ENCODE assay signal across 27 mouse cellular contexts in genomic region chr9:116541976-116542375, GRCm38 (mm10).
DNase-seq lines count a peak whose midpoint lies in the region; ATAC-seq and TF ChIP-seq lines count a peak whose summit lies in the region.
"Had no signal": no experiment of that assay in that cellular context is flagged by ENCODE, and none has a peak within 500 bp of the region (broad histone marks: within the 10 kb centered on the region; RNA-seq: fewer than 3 reads in every experiment).

No protein-coding gene starts in this region.

- WGBS in lung, postnatal 0 days: 60% methylated on average over 7 of the region's 7 CpGs
- WGBS in limb, embryonic 10.5 days: 90% methylated on average over 7 of the region's 7 CpGs

- DNase-seq in frontal cortex, postnatal 36 days (ENCODE audit: low spot score in 2 of 2): peak; percentile 4 to 17
- no peak for DNase-seq in frontal cortex, postnatal 25 days (ENCODE audit: low spot score in 2 of 2)
- DNase-seq in lung, postnatal 0 days (ENCODE audit: low spot score): peak; percentile 18
- no peak for DNase-seq in lung, postnatal 4 days
- DNase-seq in 416B (ENCODE audit: low read depth): peak; percentile 2
- DNase-seq in limb, embryonic 10.5 days (ENCODE audit: low spot score): peak; percentile 3
- DNase-seq in Muller cell, postnatal 12 days (ENCODE audit: inconsistent ontology term): no peak
- DNase-seq: adrenal gland, postnatal 36 days; cerebellum, adult 2 months; cerebellum, postnatal 14 days; gastrocnemius, postnatal 10 days; kidney, adult 2 months; kidney, postnatal 36 days; liver, postnatal 0 days; lung, postnatal 10 days; thymus, adult 18-20 months; thymus, postnatal 4 days had no signal

- no peaks in the 10 kb centered on the region for H3K9me3 ChIP-seq in lung, postnatal 0 days (ENCODE audit: low read length)
- H3K9me3 ChIP-seq in limb, embryonic 10.5 days (replicated peaks): no peaks in the 10 kb centered on the region
- H3K9me3 ChIP-seq: intestine, embryonic 15.5 days; limb, embryonic 12.5 days; midbrain, embryonic 10.5 days; midbrain, embryonic 15.5 days had no signal

- H3K4me2 ChIP-seq in lung, postnatal 0 days (replicated peaks; ENCODE audit: low read depth, low read length): no peak overlapping the region
- H3K4me2 ChIP-seq: intestine, embryonic 15.5 days; limb, embryonic 12.5 days; liver, embryonic 11.5 days; midbrain, embryonic 15.5 days; neural tube, embryonic 15.5 days had no signal

- H3K4me1 ChIP-seq in lung, postnatal 0 days (ENCODE audit: insufficient read depth, low read depth, low read length): no peaks in the 10 kb centered on the region
- peaks cover 14% of the 10 kb centered on the region for H3K4me1 ChIP-seq in limb, embryonic 10.5 days
- H3K4me1 ChIP-seq: intestine, embryonic 15.5 days; midbrain, embryonic 10.5 days; midbrain, embryonic 15.5 days; neural tube, embryonic 15.5 days had no signal

- H3K9ac ChIP-seq in lung, postnatal 0 days (replicated peaks; ENCODE audit: low read depth): no peak overlapping the region
- H3K9ac ChIP-seq: intestine, embryonic 15.5 days; limb, embryonic 12.5 days; liver, postnatal 0 days; midbrain, embryonic 15.5 days; neural tube, embryonic 15.5 days had no signal

- H3K27ac ChIP-seq in lung, postnatal 0 days (ENCODE audit: low read length): no peak overlapping the region
- H3K27ac ChIP-seq in limb, embryonic 10.5 days: no peak overlapping the region
- H3K27ac ChIP-seq: hindbrain, postnatal 0 days; intestine, embryonic 15.5 days; layer of hippocampus, adult 2 months; limb, embryonic 12.5 days; midbrain, embryonic 10.5 days; midbrain, embryonic 15.5 days; neural tube, embryonic 15.5 days had no signal

- no peaks in the 10 kb centered on the region for H3K36me3 ChIP-seq in lung, postnatal 0 days (ENCODE audit: insufficient read depth, low read length)
- H3K36me3 ChIP-seq in limb, embryonic 10.5 days: no peaks in the 10 kb centered on the region
- H3K36me3 ChIP-seq: intestine, embryonic 15.5 days; limb, embryonic 12.5 days; midbrain, embryonic 10.5 days; midbrain, embryonic 15.5 days; neural tube, embryonic 15.5 days had no signal

- no peaks in the 10 kb centered on the region for H3K27me3 ChIP-seq in lung, postnatal 0 days (replicated peaks; ENCODE audit: insufficient read depth, low read length)
- H3K27me3 ChIP-seq in limb, embryonic 10.5 days (ENCODE audit: low read depth, poor library complexity, severe bottlenecking): no peaks in the 10 kb centered on the region
- H3K27me3 ChIP-seq: intestine, embryonic 15.5 days; limb, embryonic 12.5 days; midbrain, embryonic 15.5 days; neural tube, embryonic 15.5 days had no signal

- H3K4me3 ChIP-seq in lung, postnatal 0 days (ENCODE audit: low read depth, low read length): no peak overlapping the region
- H3K4me3 ChIP-seq in limb, embryonic 10.5 days: no peak overlapping the region
- H3K4me3 ChIP-seq: intestine, embryonic 15.5 days; layer of hippocampus, adult 2 months; limb, embryonic 12.5 days; midbrain, embryonic 10.5 days; midbrain, embryonic 15.5 days; neural tube, embryonic 15.5 days had no signal

- no peak for TF ChIP-seq EP300 in lung, postnatal 0 days (IDR thresholded peaks at IDR 0.05)

- no peak for ATAC-seq in lung, postnatal 0 days
- ATAC-seq: CD4-positive, CD25-positive, alpha-beta regulatory T cell, adult 4 months; forebrain, embryonic 14.5 days; hindbrain, postnatal 0 days; intestine, embryonic 15.5 days; liver, postnatal 0 days; midbrain, embryonic 15.5 days had no signal

- TF ChIP-seq CTCF in lung, postnatal 0 days (IDR thresholded peaks at IDR 0.05): no peak

Comparison
In these comparisons a context has a peak if more than half of its experiments do, and no peak if none do; other contexts are left out.
1. DNase-seq: peak in frontal cortex, postnatal 36 days (2 of 2), lung, postnatal 0 days (single experiment), 416B (single experiment) and limb, embryonic 10.5 days (single experiment); none in frontal cortex, postnatal 25 days (0 of 2), lung, postnatal 4 days (0 of 2) and Muller cell, postnatal 12 days (single experiment).